Mouse (Mus musculus): ENCODE results near the gene Dock2. TPM values are rescaled to one million over a fixed set of nuclear protein-coding genes. Genes with fewer than 3 reads are reported as not detected.

Dock2 gene
- polyA plus RNA-seq, 1 experiment from 2014 or later: 0.53 TPM

DNA sequence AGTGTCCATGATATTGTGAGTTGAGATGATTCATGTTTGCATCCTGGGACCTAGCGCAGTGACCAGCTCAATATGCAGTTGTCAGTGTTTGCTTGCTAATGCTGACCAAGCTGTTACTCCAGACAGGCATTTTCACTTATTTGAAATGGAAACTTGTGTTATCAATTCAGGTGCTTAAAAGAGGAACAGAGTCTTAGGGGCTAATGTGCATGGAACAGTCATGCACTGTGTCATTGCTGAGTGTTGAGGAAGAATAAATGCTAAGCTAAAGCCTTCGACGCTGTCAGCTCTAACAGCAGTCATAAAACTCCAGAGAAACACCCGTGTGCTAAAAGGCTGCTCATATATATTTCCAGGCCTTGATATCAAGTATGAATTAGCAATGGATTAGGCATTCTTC is 259.1 kb downstream of the Dock2 start:
- no peak overlapping the region for H3K4me2 ChIP-seq (ENCODE audit: low read depth, low read length)
- DNase-seq (ENCODE audit: low spot score) (no peak), ATAC-seq (replicated peaks; ENCODE audit: insufficient number of reproducible peaks, low FRiP score, low TSS enrichment, low read depth) (no peak)
- 92% methylated on average over 4 of the region's 4 CpGs for WGBS
- no peaks in the 10 kb centered on the region for H3K9me3 ChIP-seq (replicated peaks; ENCODE audit: control insufficient read depth, low read length)
- no peak overlapping the region for H3K9ac ChIP-seq (replicated peaks; ENCODE audit: low read length)
- no peak overlapping the region for H3K27ac ChIP-seq (replicated peaks; ENCODE audit: low read depth, low read length)
- H3K27me3 ChIP-seq (ENCODE audit: control insufficient read depth, insufficient read depth, low read length): no peaks in the 10 kb centered on the region
- H3K4me3 ChIP-seq (ENCODE audit: low read depth, low read length): no peak overlapping the region
- no peaks in the 10 kb centered on the region for H3K36me3 ChIP-seq (replicated peaks; ENCODE audit: control insufficient read depth, insufficient read depth, low read depth, low read length)
- no peaks in the 10 kb centered on the region for H3K4me1 ChIP-seq (ENCODE audit: control insufficient read depth, insufficient read depth, low read length)

DNA sequence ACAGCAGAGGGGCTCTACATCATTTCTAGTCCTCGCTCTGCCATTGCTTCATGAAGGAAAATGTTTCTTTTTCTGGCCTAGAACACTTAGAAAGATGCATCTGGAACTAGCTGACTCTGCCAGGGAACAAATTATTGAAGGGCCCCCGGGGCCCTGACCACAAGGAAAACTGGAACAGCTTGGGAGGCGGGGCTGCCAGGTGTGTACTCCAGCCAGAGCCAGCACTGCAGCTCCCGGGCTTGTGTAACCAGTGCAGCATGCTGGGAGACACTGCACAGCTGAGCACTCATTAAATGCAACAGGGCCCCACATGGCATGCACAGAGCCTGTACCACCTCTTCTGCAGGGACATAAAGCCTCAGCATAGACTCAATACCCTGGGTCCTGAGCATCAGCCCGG is 265.1 kb downstream of the Dock2 start:
- Histone ChIP-seq H3K27me3 (ENCODE audit: control insufficient read depth, insufficient read depth, low read length) (no peaks in the 10 kb centered on the region), H3K9ac (replicated peaks; ENCODE audit: low read length) (no peak overlapping the region; the same call in 1 of the 2 replicates), H3K4me3 (ENCODE audit: low read depth, low read length) (no peak overlapping the region), H3K27ac (replicated peaks; ENCODE audit: low read depth, low read length) (no peak overlapping the region), H3K9me3 (replicated peaks; ENCODE audit: control insufficient read depth, low read length) (no peaks in the 10 kb centered on the region), H3K4me1 (ENCODE audit: control insufficient read depth, insufficient read depth, low read length) (no peaks in the 10 kb centered on the region), H3K4me2 (ENCODE audit: low read depth, low read length) (no peak overlapping the region), H3K36me3 (replicated peaks; ENCODE audit: control insufficient read depth, insufficient read depth, low read depth, low read length) (no peaks in the 10 kb centered on the region)
- ATAC-seq (replicated peaks; ENCODE audit: insufficient number of reproducible peaks, low FRiP score, low TSS enrichment, low read depth): no peak
- WGBS: 62% methylated on average over 5 of the region's 5 CpGs
- DNase-seq (ENCODE audit: low spot score): no peak

DNA sequence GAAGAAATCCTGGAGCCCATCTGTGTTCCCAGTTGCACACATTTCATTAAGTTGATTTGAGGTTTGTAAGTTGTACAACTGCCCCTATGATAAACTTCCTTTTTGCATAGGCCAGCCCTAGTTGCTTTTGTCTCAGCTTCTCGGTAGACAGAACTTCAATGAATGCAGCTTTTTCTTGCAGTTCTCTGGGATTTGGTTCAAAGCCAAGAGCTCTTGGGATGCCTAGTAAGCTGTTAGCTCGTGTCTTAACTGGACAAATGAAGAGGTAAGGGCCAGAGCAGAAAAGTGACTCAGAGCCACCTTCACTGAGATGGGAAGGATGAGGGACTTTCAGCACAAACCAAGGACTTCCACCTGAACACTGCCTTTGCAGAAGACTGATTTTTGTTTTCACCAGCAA is 266.7 kb downstream of the Dock2 start:
- Histone ChIP-seq H3K4me3 (ENCODE audit: low read depth, low read length) (no peak overlapping the region), H3K36me3 (replicated peaks; ENCODE audit: control insufficient read depth, insufficient read depth, low read depth, low read length) (no peaks in the 10 kb centered on the region), H3K9me3 (replicated peaks; ENCODE audit: control insufficient read depth, low read length) (no peaks in the 10 kb centered on the region), H3K9ac (replicated peaks; ENCODE audit: low read length) (no peak overlapping the region), H3K27ac (replicated peaks; ENCODE audit: low read depth, low read length) (no peak overlapping the region), H3K4me1 (ENCODE audit: control insufficient read depth, insufficient read depth, low read length) (no peaks in the 10 kb centered on the region), H3K27me3 (ENCODE audit: control insufficient read depth, insufficient read depth, low read length) (no peaks in the 10 kb centered on the region), H3K4me2 (ENCODE audit: low read depth, low read length) (no peak overlapping the region)
- WGBS: 70% methylated on average over 2 of the region's 2 CpGs
- ATAC-seq (replicated peaks; ENCODE audit: insufficient number of reproducible peaks, low FRiP score, low TSS enrichment, low read depth) (no peak), DNase-seq (ENCODE audit: low spot score) (no peak)

- DNase-seq (ENCODE audit: low spot score): no peak
- H3K4me1 ChIP-seq (ENCODE audit: control insufficient read depth, insufficient read depth, low read length): no peaks in the 10 kb centered on the region
- no peak overlapping the region for H3K9ac ChIP-seq (replicated peaks; ENCODE audit: low read length)
- no peaks in the 10 kb centered on the region for H3K27me3 ChIP-seq (ENCODE audit: control insufficient read depth, insufficient read depth, low read length)
- H3K4me2 ChIP-seq (ENCODE audit: low read depth, low read length): no peak overlapping the region
- 56% methylated on average over 4 of the region's 4 CpGs for WGBS
- H3K36me3 ChIP-seq (replicated peaks; ENCODE audit: control insufficient read depth, insufficient read depth, low read depth, low read length): no peaks in the 10 kb centered on the region
- H3K27ac ChIP-seq (replicated peaks; ENCODE audit: low read depth, low read length): no peak overlapping the region
- H3K4me3 ChIP-seq (ENCODE audit: low read depth, low read length): no peak overlapping the region
- 0 out of 2 replicates have a peak, but pooled peaks have one; percentile 39 for ATAC-seq (replicated peaks; ENCODE audit: insufficient number of reproducible peaks, low FRiP score, low TSS enrichment, low read depth)
- H3K9me3 ChIP-seq (replicated peaks; ENCODE audit: control insufficient read depth, low read length): no peaks in the 10 kb centered on the region
Observed at GRCm38 (mm10) chr11:34515301-34515700, 268.4 kb downstream of the Dock2 start.

- Histone ChIP-seq H3K4me2 (ENCODE audit: low read depth, low read length) (no peak overlapping the region), H3K9me3 (replicated peaks; ENCODE audit: control insufficient read depth, low read length) (no peaks in the 10 kb centered on the region), H3K9ac (replicated peaks; ENCODE audit: low read length) (no peak overlapping the region), H3K27me3 (ENCODE audit: control insufficient read depth, insufficient read depth, low read length) (no peaks in the 10 kb centered on the region), H3K27ac (replicated peaks; ENCODE audit: low read depth, low read length) (no peak overlapping the region), H3K4me3 (ENCODE audit: low read depth, low read length) (no peak overlapping the region), H3K4me1 (ENCODE audit: control insufficient read depth, insufficient read depth, low read length) (no peaks in the 10 kb centered on the region), H3K36me3 (replicated peaks; ENCODE audit: control insufficient read depth, insufficient read depth, low read depth, low read length) (no peaks in the 10 kb centered on the region)
- ATAC-seq (replicated peaks; ENCODE audit: insufficient number of reproducible peaks, low FRiP score, low TSS enrichment, low read depth) (no peak), DNase-seq (ENCODE audit: low spot score) (no peak)
- WGBS: 83% methylated on average over 1 of the region's 1 CpGs
Observed at GRCm38 (mm10) chr11:34506390-34506789, 277.3 kb downstream of the Dock2 start.

DNA sequence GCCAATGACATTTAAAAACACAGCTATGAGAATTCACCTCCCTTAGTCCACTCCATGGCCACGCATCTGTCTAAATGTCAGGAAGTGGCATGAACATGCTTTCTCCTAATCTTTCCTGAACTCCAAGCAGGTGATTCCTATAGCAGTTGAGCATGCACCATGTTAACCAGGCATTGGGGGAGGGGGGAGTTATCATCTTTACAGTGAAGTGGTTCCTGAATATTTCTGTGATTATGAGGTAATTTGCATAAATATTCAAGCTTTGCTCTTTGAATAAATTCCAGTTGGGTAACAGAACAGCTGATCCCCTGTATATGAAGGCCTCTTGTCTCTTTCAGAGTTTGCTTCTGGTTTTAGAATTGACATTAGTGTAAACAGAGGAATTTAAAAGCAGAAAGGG is 284.0 kb downstream of the Dock2 start:
- Histone ChIP-seq H3K9me3 (replicated peaks; ENCODE audit: control insufficient read depth, low read length) (no peaks in the 10 kb centered on the region), H3K4me3 (ENCODE audit: low read depth, low read length) (no peak overlapping the region), H3K4me2 (ENCODE audit: low read depth, low read length) (no peak overlapping the region), H3K4me1 (ENCODE audit: control insufficient read depth, insufficient read depth, low read length) (no peaks in the 10 kb centered on the region), H3K36me3 (replicated peaks; ENCODE audit: control insufficient read depth, insufficient read depth, low read depth, low read length) (no peaks in the 10 kb centered on the region), H3K27me3 (ENCODE audit: control insufficient read depth, insufficient read depth, low read length) (no peaks in the 10 kb centered on the region), H3K9ac (replicated peaks; ENCODE audit: low read length) (no peak overlapping the region), H3K27ac (replicated peaks; ENCODE audit: low read depth, low read length) (no peak overlapping the region)
- WGBS: 76% methylated on average over 1 of the region's 1 CpGs
- ATAC-seq (replicated peaks; ENCODE audit: insufficient number of reproducible peaks, low FRiP score, low TSS enrichment, low read depth) (no peak), DNase-seq (ENCODE audit: low spot score) (no peak)

DNA sequence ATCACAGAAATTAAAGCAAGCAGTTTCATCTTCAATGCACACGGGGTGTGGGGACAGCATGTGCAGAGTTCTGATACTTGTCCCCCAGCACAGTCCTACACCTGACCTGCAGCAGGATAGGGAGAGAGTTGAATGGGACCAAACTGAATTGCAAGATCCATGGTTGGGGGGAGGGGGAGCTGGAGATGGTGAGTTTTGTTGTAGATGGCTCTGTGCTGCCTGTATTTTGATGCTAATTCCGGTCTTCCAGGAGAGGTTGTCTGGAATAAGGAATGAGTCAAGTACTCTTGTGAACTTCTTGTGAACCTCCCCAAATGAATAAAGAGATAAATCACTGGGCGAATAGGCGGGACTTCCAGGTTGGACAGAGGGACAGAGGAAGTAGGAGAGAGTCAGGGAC is 289.0 kb downstream of the Dock2 start:
- ATAC-seq (replicated peaks; ENCODE audit: insufficient number of reproducible peaks, low FRiP score, low TSS enrichment, low read depth): no peak
- Histone ChIP-seq H3K9me3 (replicated peaks; ENCODE audit: control insufficient read depth, low read length) (no peaks in the 10 kb centered on the region), H3K27me3 (ENCODE audit: control insufficient read depth, insufficient read depth, low read length) (no peaks in the 10 kb centered on the region), H3K4me2 (ENCODE audit: low read depth, low read length) (no peak overlapping the region), H3K36me3 (replicated peaks; ENCODE audit: control insufficient read depth, insufficient read depth, low read depth, low read length) (no peaks in the 10 kb centered on the region), H3K4me1 (ENCODE audit: control insufficient read depth, insufficient read depth, low read length) (no peaks in the 10 kb centered on the region), H3K27ac (replicated peaks; ENCODE audit: low read depth, low read length) (no peak overlapping the region), H3K9ac (replicated peaks; ENCODE audit: low read length) (no peak overlapping the region), H3K4me3 (ENCODE audit: low read depth, low read length) (no peak overlapping the region)
- 79% methylated on average over 4 of the region's 4 CpGs for WGBS
- DNase-seq (ENCODE audit: low spot score): no peak

- no peak for ATAC-seq (replicated peaks; ENCODE audit: insufficient number of reproducible peaks, low FRiP score, low TSS enrichment, low read depth)
- Histone ChIP-seq H3K4me2 (ENCODE audit: low read depth, low read length) (no peak overlapping the region), H3K27me3 (ENCODE audit: control insufficient read depth, insufficient read depth, low read length) (no peaks in the 10 kb centered on the region), H3K4me1 (ENCODE audit: control insufficient read depth, insufficient read depth, low read length) (no peaks in the 10 kb centered on the region), H3K9me3 (replicated peaks; ENCODE audit: control insufficient read depth, low read length) (no peaks in the 10 kb centered on the region), H3K36me3 (replicated peaks; ENCODE audit: control insufficient read depth, insufficient read depth, low read depth, low read length) (no peaks in the 10 kb centered on the region), H3K4me3 (ENCODE audit: low read depth, low read length) (no peak overlapping the region), H3K27ac (replicated peaks; ENCODE audit: low read depth, low read length) (no peak overlapping the region), H3K9ac (replicated peaks; ENCODE audit: low read length) (no peak overlapping the region)
- no peak for DNase-seq (ENCODE audit: low spot score)
- WGBS: 87% methylated on average over 3 of the region's 3 CpGs
Observed at GRCm38 (mm10) chr11:34492986-34493385, 290.7 kb downstream of the Dock2 start.

All from embryonic facial prominence, embryonic 11.5 days (tissue).